8 mouse cellular contexts compared by ENCODE assay signal in genomic region chr5:113151554-113152103, GRCm38 (mm10).
DNase-seq lines count a peak whose midpoint lies in the region; ATAC-seq lines count a peak whose summit lies in the region.

No protein-coding gene starts in this region.

- H3K9me3 ChIP-seq in lung, embryonic 15.5 days: no peaks in the 10 kb centered on the region
- no peaks in the 10 kb centered on the region for H3K9me3 ChIP-seq in embryonic facial prominence, embryonic 12.5 days
- H3K9me3 ChIP-seq in heart, embryonic 15.5 days (replicated peaks): no peaks in the 10 kb centered on the region
- no peaks in the 10 kb centered on the region for H3K9me3 ChIP-seq in limb, embryonic 13.5 days

- peak; percentile 40 for ATAC-seq in lung, embryonic 15.5 days (ENCODE audit: borderline replicate concordance, extremely low read depth, low FRiP score, low TSS enrichment)
- no peak for ATAC-seq in embryonic facial prominence, embryonic 12.5 days (ENCODE audit: insufficient number of reproducible peaks, insufficient read depth, low FRiP score, low TSS enrichment)
- 0 out of 2 replicates have a peak, but pooled peaks have one; percentile 21 for ATAC-seq in heart, embryonic 15.5 days (replicated peaks; ENCODE audit: insufficient number of reproducible peaks, insufficient read depth, low FRiP score, low read depth)
- no peak; the same call in 1 of the 2 replicates for ATAC-seq in limb, embryonic 13.5 days (ENCODE audit: low FRiP score, low read depth)
- no peak for ATAC-seq in CD4-positive, CD25-positive, alpha-beta regulatory T cell, adult 4 months

- no peak overlapping the region for H3K4me2 ChIP-seq in lung, embryonic 15.5 days
- H3K4me2 ChIP-seq in embryonic facial prominence, embryonic 12.5 days (replicated peaks): no peak overlapping the region
- 0 out of 2 replicates have a peak overlapping the region, but pooled peaks have one; percentile 4 for H3K4me2 ChIP-seq in heart, embryonic 15.5 days
- 0 out of 2 replicates have a peak overlapping the region, but pooled peaks have one; percentile 3 for H3K4me2 ChIP-seq in limb, embryonic 13.5 days (replicated peaks)

- no peak for DNase-seq in lung, postnatal 36 days
- DNase-seq in natural killer cell, adult 2 months (ENCODE audit: low spot score in 2 of 2): no peak
- DNase-seq in layer of hippocampus, adult 9-11 months: no peak

- peak overlapping the region; percentile 84 for H3K27ac ChIP-seq in lung, embryonic 15.5 days
- peak overlapping the region; percentile 81 for H3K27ac ChIP-seq in embryonic facial prominence, embryonic 12.5 days
- peak overlapping the region; percentile 80 for H3K27ac ChIP-seq in heart, embryonic 15.5 days
- peak overlapping the region; percentile 79 for H3K27ac ChIP-seq in limb, embryonic 13.5 days

- H3K4me3 ChIP-seq in lung, embryonic 15.5 days: no peak overlapping the region
- no peak overlapping the region for H3K4me3 ChIP-seq in embryonic facial prominence, embryonic 12.5 days
- H3K4me3 ChIP-seq in heart, embryonic 15.5 days: no peak overlapping the region
- H3K4me3 ChIP-seq in limb, embryonic 13.5 days: no peak overlapping the region

- H3K9ac ChIP-seq in lung, embryonic 15.5 days: no peak overlapping the region
- no peak overlapping the region for H3K9ac ChIP-seq in embryonic facial prominence, embryonic 12.5 days
- peak overlapping the region; percentile 21; the same call in 1 of the 2 replicates for H3K9ac ChIP-seq in heart, embryonic 15.5 days
- H3K9ac ChIP-seq in limb, embryonic 13.5 days: no peak overlapping the region

- WGBS in lung, embryonic 15.5 days: 26% methylated on average over 11 of the region's 11 CpGs
- whole genome bisulfite sequencing in embryonic facial prominence, embryonic 12.5 days: 48% methylated on average over 11 of the region's 11 CpGs
- WGBS in heart, embryonic 15.5 days: 40% methylated on average over 11 of the region's 11 CpGs
- WGBS in limb, embryonic 13.5 days: 32% methylated on average over 11 of the region's 11 CpGs

- no peaks in the 10 kb centered on the region for H3K36me3 ChIP-seq in lung, embryonic 15.5 days
- no peaks in the 10 kb centered on the region for H3K36me3 ChIP-seq in embryonic facial prominence, embryonic 12.5 days
- no peaks in the 10 kb centered on the region for H3K36me3 ChIP-seq in heart, embryonic 15.5 days
- no peaks in the 10 kb centered on the region for H3K36me3 ChIP-seq in limb, embryonic 13.5 days

- no peaks in the 10 kb centered on the region for H3K27me3 ChIP-seq in lung, embryonic 15.5 days
- H3K27me3 ChIP-seq in embryonic facial prominence, embryonic 12.5 days: no peaks in the 10 kb centered on the region
- H3K27me3 ChIP-seq in heart, embryonic 15.5 days: no peaks in the 10 kb centered on the region
- no peaks in the 10 kb centered on the region for H3K27me3 ChIP-seq in limb, embryonic 13.5 days

- H3K4me1 ChIP-seq in lung, embryonic 15.5 days: peaks cover 62% of the 10 kb centered on the region
- H3K4me1 ChIP-seq in embryonic facial prominence, embryonic 12.5 days: peaks cover 42% of the 10 kb centered on the region
- peaks cover 64% of the 10 kb centered on the region for H3K4me1 ChIP-seq in heart, embryonic 15.5 days (replicated peaks)
- peaks cover 56% of the 10 kb centered on the region for H3K4me1 ChIP-seq in limb, embryonic 13.5 days

Comparison
In these comparisons a context has a peak if more than half of its experiments do, and no peak if none do; other contexts are left out.
1. ATAC-seq: peak in lung, embryonic 15.5 days (single experiment) and heart, embryonic 15.5 days (single experiment); none in embryonic facial prominence, embryonic 12.5 days (single experiment), limb, embryonic 13.5 days (single experiment) and CD4-positive, CD25-positive, alpha-beta regulatory T cell, adult 4 months (single experiment).
2. H3K4me2 ChIP-seq: peak in heart, embryonic 15.5 days (single experiment) and limb, embryonic 13.5 days (single experiment); none in lung, embryonic 15.5 days (single experiment) and embryonic facial prominence, embryonic 12.5 days (single experiment).
3. Peak in every context shown above with its lines, with median percentiles within 50 percentile points of each other: H3K27ac ChIP-seq.